Mouse (Mus musculus) layer of hippocampus, adult 2 months (tissue): ENCODE data around the gene Slc4a8. TPM values are rescaled to one million over a fixed set of nuclear protein-coding genes. Genes with fewer than 3 reads are reported as not detected.

Source experiments
- DNase-seq, 2 experiments: peaks; one replicate each; pipeline ENCODE4 v3.0.0; 2022; ENCODE audit warnings: low spot score in 2 of 2
- H3K27ac ChIP-seq: fragments of 200-600 bp; 2 replicates; pipeline ENCODE4 v1.8.1; 2022
- H3K4me3 ChIP-seq: fragments of 200-600 bp; 2 replicates; pipeline ENCODE4 v1.8.1; 2022; ENCODE audit warnings: mild to moderate bottlenecking
- CTCF ChIP-seq: fragments of 200-600 bp; conservative IDR thresholded peaks from 2 replicates; pipeline ENCODE4 v1.8.1; 2022; ENCODE audit warnings: antibody characterized with exemption, mild to moderate bottlenecking, moderate library complexity
- total RNA-seq, 2 experiments: library from RNA; stranded (reverse); gene quantifications; 2 replicates each; pipeline ENCODE4 v1.2.3; 2021

Slc4a8 gene
- total RNA-seq, 2 experiments from 2014 or later = 77.4 to 94.2 TPM

DNA sequence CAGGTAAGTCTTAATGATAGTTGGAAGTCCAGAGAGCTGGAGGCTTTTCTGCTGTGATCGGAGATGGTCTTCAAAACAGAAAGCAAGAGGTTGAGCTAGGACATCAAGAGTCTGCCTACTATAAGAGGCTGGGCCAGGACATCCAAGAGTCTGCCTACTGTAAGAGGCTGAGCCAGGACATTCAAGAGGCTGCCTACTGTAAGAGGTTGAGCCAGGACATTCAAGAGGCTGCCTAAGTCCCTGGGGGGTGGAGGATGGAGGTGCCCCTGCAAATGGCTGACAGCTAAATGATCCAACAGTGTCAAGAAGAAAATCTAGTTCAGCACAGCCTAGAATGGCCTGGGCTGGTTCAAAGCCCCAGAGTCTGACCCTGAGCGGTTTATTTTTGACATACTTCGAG is 13.0 kb upstream of the Slc4a8 start:
- no peak for TF ChIP-seq CTCF
- DNase-seq = no peak
- H3K27ac ChIP-seq = no peak overlapping the region
- no peak overlapping the region for H3K4me3 ChIP-seq

DNA sequence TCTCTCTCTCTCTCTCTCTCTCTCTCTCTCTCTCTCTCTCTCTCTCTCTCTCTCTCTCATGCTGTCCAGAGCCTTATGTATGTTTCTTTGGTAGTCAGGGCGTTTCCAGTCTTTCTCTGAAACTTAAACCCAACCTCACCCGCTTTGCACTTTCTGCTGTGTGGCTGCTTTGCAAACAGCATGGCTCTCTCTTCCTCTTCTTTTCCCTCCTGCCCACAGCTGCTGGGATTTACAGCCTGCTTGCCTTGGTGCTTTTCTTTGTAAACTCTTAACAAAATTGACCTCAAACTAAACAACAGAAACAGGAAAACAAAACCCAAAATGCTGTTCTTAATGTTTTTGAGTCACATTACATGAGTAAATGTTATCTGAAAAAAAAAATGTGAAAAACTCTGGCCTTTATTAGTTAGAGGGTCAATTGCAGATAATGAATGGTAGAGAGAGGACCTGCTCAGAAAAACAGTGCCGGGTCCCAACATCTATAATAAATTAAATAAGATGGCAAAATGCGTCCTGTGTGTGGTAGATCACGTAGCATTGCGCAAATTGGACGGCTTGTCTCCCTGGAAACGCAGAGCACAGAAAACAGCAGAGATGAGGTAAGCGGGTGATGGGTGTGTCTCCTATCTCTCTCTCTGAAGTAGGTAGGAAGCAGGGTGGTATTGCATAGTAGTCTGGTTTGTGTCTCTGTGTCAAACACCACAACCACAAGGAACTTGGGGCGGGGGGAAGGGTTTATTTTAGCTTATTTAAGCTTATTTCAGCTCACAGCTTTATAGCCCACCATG is 11.6 kb upstream of the Slc4a8 start:
- Histone ChIP-seq H3K4me3 (no peak overlapping the region), H3K27ac (no peak overlapping the region)
- peak in 1 of 2 experiments; percentile 37 for DNase-seq
- TF ChIP-seq CTCF = no peak

DNA sequence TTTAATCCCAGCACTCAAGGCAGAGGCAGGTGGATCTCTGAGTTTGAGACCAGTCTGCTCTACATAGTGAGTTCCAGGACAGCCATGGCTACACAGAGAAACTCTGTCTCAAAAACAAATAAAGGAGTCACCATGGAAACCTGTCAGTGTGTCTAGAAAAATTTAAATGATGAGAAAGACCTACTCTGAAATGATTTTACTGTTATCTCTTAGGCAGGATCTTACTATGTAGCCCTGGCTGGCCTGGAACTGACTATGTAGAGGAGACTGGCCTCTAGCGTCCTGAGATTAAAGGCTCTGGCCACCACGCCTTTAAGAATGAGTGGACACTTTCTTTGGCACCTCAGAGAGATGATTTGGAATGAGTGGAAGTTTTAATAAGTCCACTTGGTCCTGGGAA is 9.1 kb upstream of the Slc4a8 start:
- no peak for DNase-seq
- Histone ChIP-seq H3K27ac (no peak overlapping the region), H3K4me3 (no peak overlapping the region)
- TF ChIP-seq CTCF = no peak

DNA sequence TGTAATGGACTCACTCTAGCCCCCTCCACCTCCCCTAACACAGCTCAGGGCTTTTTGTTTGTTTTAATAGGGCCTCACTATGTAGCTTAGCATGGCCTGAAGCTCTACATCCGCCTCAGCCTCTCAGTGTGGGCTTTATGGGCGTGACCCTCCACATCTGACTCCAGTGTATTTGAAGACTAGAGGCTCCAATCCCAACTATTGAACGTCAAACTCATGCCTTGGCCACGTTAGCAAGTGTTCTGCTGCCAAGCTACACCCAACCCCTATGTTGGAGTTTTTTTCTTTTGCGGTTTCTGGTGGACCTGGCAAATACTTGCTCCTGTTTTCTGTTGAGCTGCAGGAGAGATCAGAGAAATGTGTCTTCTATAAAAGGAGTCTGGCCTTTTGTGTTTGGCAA is 8.5 kb upstream of the Slc4a8 start:
- H3K4me3 ChIP-seq = no peak overlapping the region
- no peak for TF ChIP-seq CTCF
- no peak overlapping the region for H3K27ac ChIP-seq
- DNase-seq = no peak

DNA sequence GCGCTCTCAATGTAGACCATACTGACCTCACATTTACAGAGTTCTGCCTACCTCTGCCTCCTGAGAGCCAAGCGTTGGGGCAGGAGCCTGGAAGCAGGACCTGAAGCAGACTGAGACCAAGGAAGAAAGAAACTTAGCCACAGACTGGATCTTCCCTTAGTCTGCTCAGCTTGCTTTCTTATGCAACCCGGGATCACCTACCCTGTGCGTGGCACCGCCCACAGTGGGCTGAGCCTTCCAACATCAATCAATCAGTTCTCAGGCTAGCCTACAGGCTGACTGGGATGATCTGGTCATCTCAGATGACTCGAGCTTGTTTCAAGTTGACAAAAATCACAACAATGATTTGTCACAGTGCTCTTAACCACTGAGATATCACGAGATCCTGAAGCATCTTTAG is 7.5 kb upstream of the Slc4a8 start:
- Histone ChIP-seq H3K27ac (no peak overlapping the region), H3K4me3 (no peak overlapping the region)
- no peak for TF ChIP-seq CTCF
- DNase-seq = no peak

DNA sequence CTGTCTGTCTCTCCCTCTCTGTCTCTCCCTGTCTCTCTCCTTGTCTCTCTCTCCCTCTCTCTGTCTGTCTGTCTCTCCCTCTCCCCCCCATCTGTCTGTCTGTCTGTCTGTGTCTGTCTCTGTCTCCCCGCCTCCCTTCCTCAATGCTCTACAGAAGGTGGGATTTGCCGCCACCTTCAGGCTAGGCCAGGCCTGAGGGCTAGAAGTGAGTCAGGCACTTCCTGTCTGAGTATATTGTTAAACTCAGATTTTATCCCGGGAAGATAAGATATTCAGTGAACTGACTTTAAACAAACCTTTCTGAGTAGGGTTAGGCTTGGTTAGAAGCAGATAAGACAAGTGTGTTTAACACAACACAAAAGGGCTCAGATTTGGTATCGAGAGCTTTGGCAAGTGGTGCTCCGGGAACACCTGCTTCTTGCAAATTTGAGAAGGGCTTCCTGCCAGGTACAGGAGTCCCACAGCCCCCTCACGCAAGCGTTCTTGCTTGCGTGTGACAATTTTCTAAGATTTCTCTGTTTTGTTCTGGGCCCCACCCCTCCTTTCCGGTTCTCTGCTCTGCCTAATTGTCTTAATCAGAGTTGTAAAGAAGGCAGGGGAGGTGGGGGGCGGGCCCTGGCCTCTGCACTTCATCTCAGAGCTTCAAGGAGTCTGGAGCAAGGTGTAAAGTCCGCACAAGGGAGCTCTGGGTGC is 6.6 kb upstream of the Slc4a8 start:
- Histone ChIP-seq H3K4me3 (no peak overlapping the region), H3K27ac (no peak overlapping the region)
- no peak for DNase-seq
- peak; percentile 66 for TF ChIP-seq CTCF

DNA sequence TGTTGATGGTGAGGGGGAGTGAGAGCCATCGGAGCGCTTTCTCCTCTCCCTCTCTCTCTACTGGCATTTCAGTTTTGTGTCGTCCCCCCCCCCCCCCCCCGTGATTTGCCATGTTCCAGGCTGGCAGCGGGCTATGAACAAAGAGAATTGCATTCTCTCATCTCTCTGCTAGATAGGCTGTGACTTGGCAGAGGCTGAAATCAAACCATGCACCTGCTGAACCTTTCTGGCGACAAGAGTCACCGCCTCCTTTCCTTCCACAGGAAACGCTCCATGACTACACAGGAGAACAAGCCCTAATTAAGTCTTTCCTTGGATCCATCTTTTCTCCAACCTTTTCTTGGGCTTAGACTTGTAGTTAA is 6.1 kb upstream of the Slc4a8 start:
- TF ChIP-seq CTCF = no peak
- H3K27ac ChIP-seq = no peak overlapping the region
- no peak for DNase-seq
- no peak overlapping the region for H3K4me3 ChIP-seq

DNA sequence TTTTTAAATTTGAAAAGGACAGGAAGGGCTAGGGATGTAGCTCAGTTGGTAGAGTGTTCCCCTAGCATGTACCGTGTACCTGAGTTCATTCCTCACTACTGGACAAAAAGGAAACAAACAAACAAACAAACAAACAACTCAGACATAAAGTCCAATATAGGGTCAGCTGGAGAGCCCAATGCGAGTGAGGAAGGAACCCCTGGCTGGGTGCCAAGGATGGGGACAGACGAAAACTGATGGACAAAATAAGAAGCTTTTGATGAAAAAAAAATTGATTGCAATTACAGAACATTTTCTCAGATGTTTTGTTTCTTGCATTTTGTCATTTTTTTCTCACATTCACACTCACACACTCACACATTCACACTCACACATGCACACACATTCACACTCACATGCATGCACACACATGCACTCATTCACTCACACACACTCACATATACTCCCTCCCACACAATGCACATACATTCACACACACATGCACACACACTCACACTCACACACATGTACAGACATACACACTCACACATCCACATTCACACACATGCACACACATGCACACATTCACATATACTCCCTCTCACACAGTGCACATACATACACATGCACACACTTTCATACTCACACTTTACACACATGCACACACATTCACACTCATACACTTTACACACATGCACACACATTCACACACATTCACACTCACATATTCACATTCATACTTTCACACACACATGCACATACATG is 5.5 kb upstream of the Slc4a8 start:
- no peak for DNase-seq
- no peak overlapping the region for H3K4me3 ChIP-seq
- H3K27ac ChIP-seq = no peak overlapping the region
- no peak for TF ChIP-seq CTCF

DNA sequence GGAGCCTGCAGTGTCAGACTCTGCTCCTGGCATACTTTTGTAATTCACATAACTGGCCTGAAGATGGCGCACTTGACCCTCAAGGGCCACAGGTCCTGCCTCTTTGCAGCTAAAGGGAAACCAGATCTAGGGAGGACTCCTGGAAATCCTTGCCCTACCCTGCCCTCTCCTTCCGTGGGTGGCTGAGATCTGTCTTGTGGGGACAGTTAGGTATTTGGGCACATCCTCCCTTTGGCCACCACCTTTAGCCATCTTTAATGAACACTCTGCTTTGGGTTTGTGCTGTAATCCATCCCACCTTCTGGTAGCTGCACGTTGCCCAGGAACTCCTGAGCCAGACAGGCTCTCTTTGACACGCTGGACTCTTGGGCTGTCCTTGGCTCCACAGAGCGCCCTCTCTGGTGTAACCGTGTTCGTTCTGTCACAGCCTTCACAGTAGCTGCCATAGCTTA is 4.0 kb upstream of the Slc4a8 start:
- peak; percentile 81 for TF ChIP-seq CTCF
- DNase-seq = peak in 1 of 2 experiments; percentile 76
- Histone ChIP-seq H3K4me3 (peak overlapping the region; percentile 22; the same call in 1 of the 2 replicates), H3K27ac (no peak overlapping the region)

DNA sequence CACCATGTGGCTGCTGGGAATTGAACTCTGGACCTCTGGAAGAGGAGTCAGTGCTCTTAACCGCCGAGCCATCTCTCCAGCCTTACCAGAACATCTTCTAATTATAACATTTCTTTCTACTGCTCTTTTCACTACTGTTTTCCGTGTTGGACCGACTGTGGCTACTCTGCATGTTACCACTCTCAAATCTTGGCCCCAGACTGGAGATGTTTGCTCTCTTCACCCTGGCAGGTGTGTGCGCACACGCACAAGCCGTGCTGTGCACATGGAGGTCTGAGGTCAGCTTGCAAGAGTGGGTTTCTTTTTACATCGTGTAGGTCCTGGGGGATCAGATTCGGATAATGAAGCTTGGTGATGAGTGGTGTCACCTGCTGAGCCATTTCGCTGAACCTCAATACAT is 2.3 kb upstream of the Slc4a8 start:
- Histone ChIP-seq H3K4me3 (no peak overlapping the region), H3K27ac (no peak overlapping the region)
- no peak for DNase-seq
- no peak for TF ChIP-seq CTCF

DNA sequence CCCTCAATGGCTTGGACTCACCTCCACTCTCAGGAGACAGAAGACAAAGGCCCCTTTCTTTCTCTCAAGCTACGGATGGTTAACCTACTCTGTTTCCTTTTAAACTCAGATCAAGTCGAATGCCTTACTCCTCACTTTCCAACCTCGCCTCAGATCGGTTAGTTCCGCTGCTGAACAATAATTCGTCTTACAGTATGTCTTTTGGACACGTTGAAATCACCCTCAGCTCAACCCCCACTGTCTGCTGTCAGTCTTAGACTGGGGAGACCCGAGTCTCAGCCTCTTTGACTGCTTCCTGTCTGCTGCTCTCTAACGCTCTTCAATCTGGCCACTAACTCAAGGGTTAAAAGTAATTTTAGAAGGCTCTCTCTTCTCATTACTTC is 520 bp upstream of the Slc4a8 start:
- peak overlapping the region; percentile 92 for H3K27ac ChIP-seq
- H3K4me3 ChIP-seq = peak overlapping the region; percentile 88
- TF ChIP-seq CTCF = no peak
- DNase-seq = no peak

DNA sequence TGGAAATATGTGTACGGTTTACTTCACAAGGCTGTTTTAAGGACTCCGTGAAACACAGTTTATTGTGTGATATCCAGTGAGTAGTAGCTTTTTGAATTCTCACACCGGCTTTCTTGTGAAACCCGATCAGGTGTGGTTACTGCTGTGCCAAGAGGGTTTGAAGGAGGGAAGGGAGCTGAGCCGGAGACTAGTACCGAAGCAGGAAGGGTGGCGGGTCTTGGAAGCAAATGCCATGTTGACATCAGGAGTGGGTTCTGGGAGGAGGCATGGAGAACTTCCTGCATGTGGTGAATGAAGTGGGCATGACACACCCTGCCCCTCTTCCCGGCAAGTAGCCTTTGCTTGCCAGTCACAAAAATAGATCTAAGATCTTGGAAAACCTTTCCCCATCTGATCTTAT is 1.1 kb downstream of the Slc4a8 start:
- no peak for TF ChIP-seq CTCF
- no peak for DNase-seq
- H3K27ac ChIP-seq = peak overlapping the region; percentile 92
- peak overlapping the region; percentile 88 for H3K4me3 ChIP-seq
